Mouse (Mus musculus) heart, adult 2 months (tissue): ENCODE measurements around the gene Mfsd11.

Source experiments
- CTCF ChIP-seq: fragments of 200-600 bp; IDR thresholded peaks from 2 replicates; pipeline ENCODE4 v1.8.1; 2022; ENCODE audit warnings: antibody characterized with exemption, mild to moderate bottlenecking, moderate library complexity
- POLR2A ChIP-seq: fragments of 200-500 bp; IDR thresholded peaks from 2 replicates; pipeline ENCODE4 v1.6.1; 2011; ENCODE audit warnings: mild to moderate bottlenecking, low read depth, low read length, control low read depth; ENCODE audit not compliant: insufficient read depth

GRCm38 (mm10) chr11:116832172-116832685 is 20.0 kb upstream of the Mfsd11 start:
- TF ChIP-seq CTCF (no peak), POLR2A (no peak)
